Mouse (Mus musculus): ENCODE data around the gene Fhit.
"Not testable (repeated sequence)": the region's sequence is repeated elsewhere in the genome, so short reads cannot be mapped to it uniquely, and the experiment has no call there.

Fhit gene

GRCm38 (mm10) chr14:10917893-10918803 lies 243.7 kb downstream of the Fhit start:
- no peak for DNase-seq

DNA sequence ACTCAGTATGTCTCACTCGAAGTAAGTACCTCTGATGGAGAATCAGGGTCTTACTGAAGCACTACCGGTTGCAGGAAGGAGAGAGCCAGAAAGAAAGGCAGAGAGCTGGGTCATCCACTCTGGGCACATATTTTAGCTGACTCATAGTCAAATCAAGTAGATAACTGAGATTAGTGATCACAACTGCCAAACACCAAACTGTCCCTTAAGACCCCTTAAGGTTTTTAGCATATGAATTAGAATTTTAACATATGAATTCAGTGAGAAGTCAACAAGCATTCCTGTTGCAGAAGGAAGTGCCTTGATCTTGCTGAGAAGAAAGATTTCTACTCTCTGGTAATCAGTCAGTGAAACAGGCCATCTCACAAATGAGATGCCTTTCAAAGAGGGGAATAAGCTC lies 253.8 kb downstream of the Fhit start:
- no peak for DNase-seq

DNA sequence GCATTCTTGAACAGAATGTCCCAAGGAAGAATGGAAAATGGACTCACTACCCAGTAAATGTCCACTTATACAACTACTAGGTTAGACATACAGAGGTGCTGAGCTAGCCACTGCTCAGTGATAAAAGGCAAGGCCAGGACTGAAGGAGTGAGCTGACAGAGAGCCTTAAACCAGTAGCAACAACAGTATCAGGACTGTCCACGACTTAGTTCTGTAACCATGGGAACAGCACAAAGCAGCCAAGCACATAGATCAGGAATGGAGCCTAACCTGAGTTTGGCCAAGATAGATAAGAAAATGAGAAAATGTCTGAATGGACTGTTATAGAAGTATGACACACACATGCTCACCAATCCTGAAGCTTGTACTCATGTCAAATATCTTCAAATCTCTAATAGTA lies 279.1 kb downstream of the Fhit start:
- no peak for DNase-seq

DNA sequence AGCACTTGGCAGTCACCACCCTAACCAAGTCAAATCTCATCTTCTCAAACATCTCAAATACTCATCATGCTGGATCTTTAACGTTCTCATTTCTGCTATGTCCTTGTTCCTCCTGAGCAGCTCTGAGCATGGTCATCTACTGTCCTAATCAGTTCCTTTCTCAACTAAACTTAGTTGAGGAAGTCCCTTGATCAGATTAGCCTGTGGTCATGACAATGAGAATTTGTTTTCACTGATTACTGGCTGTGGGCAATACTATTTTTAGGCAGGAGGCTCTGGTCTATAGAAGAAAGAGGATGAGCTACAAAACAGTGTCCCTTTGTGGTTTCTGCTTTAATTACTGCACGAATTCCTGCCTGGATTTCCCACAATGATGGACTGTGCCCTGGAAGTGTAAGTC lies 281.1 kb downstream of the Fhit start:
- DNase-seq, result no peak

- DNase-seq, result no peak
Measured at GRCm38 (mm10) chr14:10874595-10875372, 287.1 kb downstream of the Fhit start.

GRCm38 (mm10) chr14:10857606-10858005 lies 304.2 kb downstream of the Fhit start:
- no peak for DNase-seq

DNA sequence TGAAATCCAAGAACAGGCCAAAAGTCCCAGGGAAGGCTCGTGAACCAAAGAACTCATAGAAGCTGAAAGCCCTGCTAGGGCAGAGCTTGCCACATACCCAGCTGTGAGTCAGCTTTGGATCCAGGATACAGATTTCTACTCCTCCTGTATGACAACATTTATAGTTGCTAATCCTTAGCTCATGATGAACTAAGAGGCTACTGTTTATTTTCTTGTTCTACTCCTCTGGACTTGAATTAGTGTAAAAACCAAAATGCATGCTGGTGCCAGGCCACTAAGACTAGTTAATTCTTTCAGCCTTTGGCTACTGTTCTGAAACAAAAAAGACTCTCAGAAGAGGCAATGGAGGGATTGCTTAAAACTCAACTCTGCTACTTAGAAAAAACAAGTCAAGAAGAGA lies 309.9 kb downstream of the Fhit start:
- DNase-seq, result no peak

- no peak for DNase-seq
Measured at GRCm38 (mm10) chr14:10836001-10836400, 325.8 kb downstream of the Fhit start.

DNA sequence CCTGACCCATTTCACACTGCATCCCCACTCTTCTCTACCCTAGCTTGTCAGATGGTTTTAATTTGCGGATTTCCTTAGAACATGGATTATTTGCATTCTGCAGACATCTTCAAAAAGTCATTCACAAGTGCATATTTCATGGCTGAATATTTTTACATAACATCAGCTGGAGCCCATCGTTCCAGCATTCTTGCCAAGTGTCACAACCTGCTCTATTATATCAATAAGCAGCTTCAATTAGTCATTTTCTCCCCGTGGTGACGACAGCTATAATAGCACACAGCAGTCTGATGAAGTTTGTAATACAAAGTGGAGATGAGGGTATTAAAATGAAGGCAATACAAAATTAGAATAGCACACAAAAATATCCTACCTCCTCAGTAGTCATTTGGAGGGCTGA lies 337.0 kb downstream of the Fhit start:
- DNase-seq, result no peak

DNA sequence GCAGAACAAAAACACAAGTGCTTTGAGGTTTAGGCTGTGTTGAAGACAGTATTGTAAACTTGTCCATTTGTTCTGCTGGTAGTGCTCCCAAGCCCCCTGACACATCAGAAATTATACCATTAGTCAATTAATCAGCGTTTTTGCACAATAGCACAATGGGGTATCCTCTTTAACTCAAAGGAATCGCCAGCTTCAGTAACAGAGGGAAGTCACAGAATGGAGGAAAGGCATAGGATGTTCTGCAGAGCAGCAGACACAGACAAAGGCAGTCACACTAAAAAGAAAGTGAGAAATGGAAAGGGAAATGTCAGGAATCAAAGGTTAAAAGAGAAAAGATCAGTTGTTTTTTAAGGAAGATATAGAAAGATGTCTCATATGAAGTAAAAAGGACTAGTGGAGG lies 348.3 kb downstream of the Fhit start:
- DNase-seq, result no peak

DNA sequence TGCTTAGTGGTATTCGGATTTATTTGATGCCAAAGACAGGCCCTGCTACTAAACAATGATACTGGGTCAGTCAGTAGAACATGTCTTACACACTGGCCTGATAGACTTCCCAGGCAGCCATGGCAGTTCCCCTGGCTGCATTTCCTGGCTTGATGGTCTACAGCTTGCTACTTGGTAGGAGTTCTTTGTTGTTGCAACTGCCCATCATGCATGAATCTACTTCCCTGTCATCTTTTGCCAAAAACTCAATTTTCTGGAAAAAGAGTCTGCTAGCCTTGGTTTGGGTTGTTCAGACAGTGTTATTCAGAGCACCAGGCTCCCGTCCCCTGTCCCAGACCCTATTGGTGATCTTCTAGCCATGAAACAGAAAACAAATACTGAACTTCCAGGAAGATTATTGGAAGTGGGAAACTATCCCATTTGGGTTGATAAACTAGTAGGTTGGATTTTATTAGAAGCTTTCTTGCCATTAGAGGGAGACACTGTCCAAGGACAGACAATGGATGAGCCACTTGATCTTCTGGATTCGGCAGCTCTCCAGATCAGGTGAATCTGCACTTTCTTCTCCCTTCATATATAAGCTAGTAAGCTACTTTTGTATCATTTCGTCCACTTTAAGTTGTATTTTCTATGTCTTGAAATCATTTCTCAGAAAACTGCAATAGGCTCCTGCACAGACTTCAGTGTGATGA lies 363.2 kb downstream of the Fhit start:
- no peak for DNase-seq

- no peak for DNase-seq
Measured at GRCm38 (mm10) chr14:10797595-10797994, 364.2 kb downstream of the Fhit start.

DNA sequence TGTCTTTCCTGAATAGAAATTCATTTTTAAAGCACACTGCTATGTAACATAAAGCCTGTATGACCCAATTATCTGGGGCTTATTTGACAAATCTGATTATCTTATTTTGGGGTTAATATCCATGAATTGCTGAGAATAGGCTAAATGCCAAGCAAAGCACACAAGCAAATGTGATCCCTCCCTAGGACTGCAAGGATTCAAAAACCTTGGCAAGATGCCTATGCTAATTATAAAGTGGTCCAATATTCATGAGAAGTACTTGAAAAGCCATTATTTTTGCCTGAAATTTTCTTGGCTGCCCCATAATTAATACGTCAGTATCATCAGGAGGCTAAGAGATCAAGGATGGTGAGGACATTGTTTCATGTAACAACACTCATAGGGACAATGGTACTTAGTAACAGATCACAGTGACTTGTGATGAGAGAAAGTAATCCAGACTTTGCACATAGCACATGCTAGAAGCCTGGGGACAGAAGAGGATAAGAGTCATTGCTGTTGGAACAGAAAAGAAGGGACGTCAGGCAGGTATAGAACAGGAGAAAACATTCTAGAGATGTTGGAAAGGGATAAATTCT lies 366.2 kb downstream of the Fhit start:
- DNase-seq, result no peak

- DNase-seq, result no peak
Measured at GRCm38 (mm10) chr14:10783929-10784328, 377.9 kb downstream of the Fhit start.

DNA sequence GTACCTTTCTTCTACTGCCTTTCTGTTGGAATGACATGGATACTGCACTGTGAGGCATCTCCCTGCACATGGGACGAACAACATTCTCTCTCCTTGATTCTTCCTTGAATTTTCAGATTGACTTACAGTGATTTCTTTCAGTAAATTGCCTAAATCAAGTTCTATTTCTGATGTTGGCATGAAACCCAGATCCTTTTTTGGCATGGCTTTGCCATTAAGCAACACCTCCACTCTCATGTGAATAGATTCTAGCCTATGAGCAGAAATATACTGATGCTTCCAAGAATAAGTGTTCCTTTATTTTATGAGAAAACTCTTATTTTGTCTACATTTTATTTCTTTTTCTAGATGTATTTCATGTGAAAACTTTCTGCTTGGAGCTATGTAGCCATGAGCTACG lies 383.1 kb downstream of the Fhit start:
- no peak for DNase-seq

- not testable (repeated sequence) for DNase-seq
Measured at GRCm38 (mm10) chr14:10754883-10755282, 407.0 kb downstream of the Fhit start.

- no peak for DNase-seq
Measured at GRCm38 (mm10) chr14:10738076-10738475, 423.8 kb downstream of the Fhit start.

- DNase-seq, result no peak
Measured at GRCm38 (mm10) chr14:10722525-10722924, 439.3 kb downstream of the Fhit start.

DNA sequence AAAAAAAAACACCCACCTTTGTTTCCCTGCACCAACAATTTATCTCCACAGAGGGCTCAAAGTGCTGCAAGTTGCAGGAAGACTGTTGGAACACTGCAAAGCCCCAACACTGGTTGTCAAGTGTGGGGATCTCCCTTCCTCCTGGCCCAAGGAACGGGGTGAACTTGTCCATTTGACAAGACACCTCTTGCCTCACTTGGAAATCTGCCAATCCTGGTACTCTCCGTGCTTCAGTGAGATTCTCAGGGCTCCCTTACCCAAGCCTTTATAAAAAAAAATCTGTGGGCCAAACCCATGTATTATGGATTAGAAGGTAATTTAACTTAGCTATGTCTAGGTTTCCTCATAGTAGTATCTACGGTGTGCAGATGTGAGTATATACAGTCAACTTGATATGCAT lies 448.9 kb downstream of the Fhit start:
- DNase-seq, result no peak

- DNase-seq, result no peak
Measured at GRCm38 (mm10) chr14:10712522-10712881, 449.3 kb downstream of the Fhit start.

DNA sequence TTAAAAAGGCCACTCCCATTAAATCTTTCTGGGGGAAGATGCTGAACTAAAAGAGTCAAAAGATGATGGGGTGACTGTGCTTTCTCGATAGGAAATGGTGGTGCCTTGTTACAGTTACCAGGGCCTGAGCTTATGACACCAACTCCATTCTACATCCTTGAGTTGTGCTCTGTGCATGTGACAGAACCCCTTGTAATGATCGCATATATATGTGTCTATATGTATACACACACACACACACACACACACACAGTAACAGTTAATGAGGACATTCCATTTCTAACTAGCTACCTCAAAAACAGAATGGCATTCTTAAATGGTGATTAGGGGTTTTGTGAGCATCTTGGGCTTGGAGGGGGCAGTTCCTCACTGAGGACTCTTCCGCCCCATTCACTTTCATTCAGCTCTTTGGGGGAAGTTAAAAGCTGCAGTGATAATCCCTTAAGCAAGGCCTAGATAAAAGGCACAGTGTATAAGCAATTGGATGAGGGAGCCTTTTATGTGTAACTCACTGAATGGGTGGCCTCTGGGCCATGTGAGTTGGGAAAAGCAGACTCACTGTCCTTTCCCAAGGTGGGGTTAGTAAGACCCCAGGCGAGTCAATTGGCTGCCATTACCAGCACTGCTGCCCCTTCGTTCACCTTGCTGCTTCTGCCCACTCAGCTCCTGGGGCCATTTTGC lies 449.9 kb downstream of the Fhit start:
- DNase-seq, result no peak

DNA sequence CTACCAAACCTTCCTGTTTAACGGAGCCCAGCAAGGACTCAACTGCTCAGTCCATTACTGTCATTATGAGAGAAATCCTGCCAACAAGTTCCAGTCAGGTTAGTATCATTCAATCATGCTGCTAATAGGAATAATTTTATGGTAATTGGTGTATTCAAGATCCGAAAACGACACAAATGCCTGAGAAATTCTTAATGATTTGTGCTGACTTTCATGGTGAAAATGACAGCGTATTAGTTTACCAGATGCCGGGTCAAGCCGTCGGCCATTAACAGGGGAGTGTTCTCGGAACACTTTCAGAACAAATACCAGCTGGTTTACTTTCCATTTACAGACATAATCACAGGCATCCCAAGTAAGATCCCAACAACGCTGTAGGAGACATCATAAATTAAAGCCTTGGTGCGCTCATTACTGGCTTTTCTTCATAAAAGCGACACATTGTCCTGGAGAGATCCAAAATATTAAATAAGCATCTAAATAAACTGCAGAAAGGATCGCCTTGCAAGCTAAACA lies 451.0 kb downstream of the Fhit start:
- no peak for DNase-seq
